Mouse (Mus musculus): Measurements from ENCODE around the gene Gm49369. TPM values are rescaled to one million over a fixed set of nuclear protein-coding genes. Genes with fewer than 3 reads are reported as not detected.

Gm49369 gene
- polyA plus RNA-seq, 1 experiment from 2014 or later = not detected

- no peak for ATAC-seq (replicated peaks; ENCODE audit: low FRiP score)
Measured at GRCm38 (mm10) chr7:142391108-142391507, 8.6 kb upstream of the Gm49369 start.

GRCm38 (mm10) chr7:142389961-142390650 is 7.6 kb upstream of the Gm49369 start:
- H3K4me3 ChIP-seq (ENCODE audit: low read depth, low read length) = no peak overlapping the region
- no peaks in the 10 kb centered on the region for H3K27me3 ChIP-seq (replicated peaks; ENCODE audit: control insufficient read depth, insufficient read depth, low read length)
- no peak overlapping the region for H3K9ac ChIP-seq (ENCODE audit: low read depth, low read length)
- DNase-seq (ENCODE audit: low spot score) = no peak
- peaks cover 47% of the 10 kb centered on the region for H3K4me1 ChIP-seq (replicated peaks; ENCODE audit: control insufficient read depth, insufficient read depth, low read length)
- H3K36me3 ChIP-seq (ENCODE audit: control insufficient read depth, insufficient read depth, low read length) = peaks cover 6% of the 10 kb centered on the region
- WGBS = 79% methylated on average over 3 of the region's 3 CpGs
- H3K9me3 ChIP-seq (ENCODE audit: control insufficient read depth, low read length) = no peaks in the 10 kb centered on the region
- H3K4me2 ChIP-seq = no peak overlapping the region
- no peak for ATAC-seq (replicated peaks; ENCODE audit: low FRiP score)
- 0 out of 2 replicates have a peak overlapping the region, but pooled peaks have one; percentile 9 for H3K27ac ChIP-seq (ENCODE audit: low read depth, low read length)

More at GRCm38 (mm10) chr7:142391108-142391507, 8.6 kb upstream of the Gm49369 start:
- no peaks in the 10 kb centered on the region for H3K36me3 ChIP-seq (ENCODE audit: control insufficient read depth, insufficient read depth, low read length)
- H3K27me3 ChIP-seq (replicated peaks; ENCODE audit: control insufficient read depth, insufficient read depth, low read length) = no peaks in the 10 kb centered on the region
- H3K4me3 ChIP-seq (ENCODE audit: low read depth, low read length) = no peak overlapping the region
- H3K9ac ChIP-seq (ENCODE audit: low read depth, low read length) = no peak overlapping the region
- no peak overlapping the region for H3K4me2 ChIP-seq
- DNase-seq (ENCODE audit: low spot score) = no peak
- WGBS = 70% methylated on average over 3 of the region's 3 CpGs
- no peak overlapping the region for H3K27ac ChIP-seq (ENCODE audit: low read depth, low read length)
- no peaks in the 10 kb centered on the region for H3K9me3 ChIP-seq (ENCODE audit: control insufficient read depth, low read length)
- peaks cover 46% of the 10 kb centered on the region for H3K4me1 ChIP-seq (replicated peaks; ENCODE audit: control insufficient read depth, insufficient read depth, low read length)

- Histone ChIP-seq H3K9ac (ENCODE audit: low read depth, low read length) (no peak overlapping the region), H3K4me2 (no peak overlapping the region), H3K9me3 (ENCODE audit: control insufficient read depth, low read length) (no peaks in the 10 kb centered on the region), H3K27ac (ENCODE audit: low read depth, low read length) (peak overlapping the region; percentile 78), H3K36me3 (ENCODE audit: control insufficient read depth, insufficient read depth, low read length) (peaks cover 15% of the 10 kb centered on the region), H3K27me3 (replicated peaks; ENCODE audit: control insufficient read depth, insufficient read depth, low read length) (no peaks in the 10 kb centered on the region), H3K4me3 (ENCODE audit: low read depth, low read length) (no peak overlapping the region), H3K4me1 (replicated peaks; ENCODE audit: control insufficient read depth, insufficient read depth, low read length) (peaks cover 34% of the 10 kb centered on the region)
- no peak for ATAC-seq (replicated peaks; ENCODE audit: low FRiP score)
- DNase-seq (ENCODE audit: low spot score) = no peak
- 93% methylated on average over 2 of the region's 2 CpGs for WGBS
Measured at GRCm38 (mm10) chr7:142388740-142389139, 6.3 kb upstream of the Gm49369 start.

- H3K9me3 ChIP-seq (ENCODE audit: control insufficient read depth, low read length) = no peaks in the 10 kb centered on the region
- H3K4me2 ChIP-seq = peak overlapping the region; percentile 89
- H3K9ac ChIP-seq (ENCODE audit: low read depth, low read length) = peak overlapping the region; percentile 51
- peak overlapping the region; percentile 78 for H3K27ac ChIP-seq (ENCODE audit: low read depth, low read length)
- H3K4me3 ChIP-seq (ENCODE audit: low read depth, low read length) = peak overlapping the region; percentile 58
- peaks cover 19% of the 10 kb centered on the region for H3K36me3 ChIP-seq (ENCODE audit: control insufficient read depth, insufficient read depth, low read length)
- peaks cover 29% of the 10 kb centered on the region for H3K4me1 ChIP-seq (replicated peaks; ENCODE audit: control insufficient read depth, insufficient read depth, low read length)
- H3K27me3 ChIP-seq (replicated peaks; ENCODE audit: control insufficient read depth, insufficient read depth, low read length) = no peaks in the 10 kb centered on the region
- WGBS = 85% methylated on average over 1 of the region's 1 CpGs
- ATAC-seq (replicated peaks; ENCODE audit: low FRiP score) (no peak; the same call in 1 of the 2 replicates), DNase-seq (ENCODE audit: low spot score) (no peak)
Measured at GRCm38 (mm10) chr7:142388198-142388597, 5.7 kb upstream of the Gm49369 start.

GRCm38 (mm10) chr7:142387419-142388148 is 5.1 kb upstream of the Gm49369 start, which contains the start of gene Ctsd:
Gene Ctsd, minus strand, starts transcription at chr7:142388038.
- Histone ChIP-seq H3K4me2 (peak within 1 kb of the TSS; percentile 89), H3K4me3 (ENCODE audit: low read depth, low read length) (peak within 1 kb of the TSS; percentile 58), H3K27ac (ENCODE audit: low read depth, low read length) (peak within 1 kb of the TSS; percentile 78), H3K9ac (ENCODE audit: low read depth, low read length) (peak within 1 kb of the TSS; percentile 65), H3K9me3 (ENCODE audit: control insufficient read depth, low read length) (no peaks in the 10 kb centered on the region), H3K4me1 (replicated peaks; ENCODE audit: control insufficient read depth, insufficient read depth, low read length) (peaks cover 23% of the 10 kb centered on the region), H3K27me3 (replicated peaks; ENCODE audit: control insufficient read depth, insufficient read depth, low read length) (no peaks in the 10 kb centered on the region), H3K36me3 (ENCODE audit: control insufficient read depth, insufficient read depth, low read length) (peaks cover 25% of the 10 kb centered on the region)
- ATAC-seq (replicated peaks; ENCODE audit: low FRiP score) (peak; percentile 92), DNase-seq (ENCODE audit: low spot score) (peak; percentile 98)
- under 1% methylated on average over 55 of the region's 55 CpGs for WGBS

GRCm38 (mm10) chr7:142386621-142387201 is 4.2 kb upstream of the Gm49369 start:
- H3K4me3 ChIP-seq (ENCODE audit: low read depth, low read length) = peak overlapping the region; percentile 58
- DNase-seq (ENCODE audit: low spot score) = no peak
- WGBS = 52% methylated on average over 6 of the region's 6 CpGs
- H3K4me1 ChIP-seq (replicated peaks; ENCODE audit: control insufficient read depth, insufficient read depth, low read length) = peaks cover 28% of the 10 kb centered on the region
- peaks cover 34% of the 10 kb centered on the region for H3K36me3 ChIP-seq (ENCODE audit: control insufficient read depth, insufficient read depth, low read length)
- H3K27ac ChIP-seq (ENCODE audit: low read depth, low read length) = peak overlapping the region; percentile 25
- no peaks in the 10 kb centered on the region for H3K9me3 ChIP-seq (ENCODE audit: control insufficient read depth, low read length)
- peak; percentile 56 for ATAC-seq (replicated peaks; ENCODE audit: low FRiP score)
- H3K9ac ChIP-seq (ENCODE audit: low read depth, low read length) = peak overlapping the region; percentile 65
- peak overlapping the region; percentile 89 for H3K4me2 ChIP-seq
- no peaks in the 10 kb centered on the region for H3K27me3 ChIP-seq (replicated peaks; ENCODE audit: control insufficient read depth, insufficient read depth, low read length)

GRCm38 (mm10) chr7:142385742-142386403 is 3.4 kb upstream of the Gm49369 start:
- peak overlapping the region; percentile 58 for H3K4me3 ChIP-seq (ENCODE audit: low read depth, low read length)
- DNase-seq (ENCODE audit: low spot score) (no peak), ATAC-seq (replicated peaks; ENCODE audit: low FRiP score) (no peak)
- peak overlapping the region; percentile 89 for H3K4me2 ChIP-seq
- WGBS = 84% methylated on average over 3 of the region's 3 CpGs
- peak overlapping the region; percentile 25; the same call in 1 of the 2 replicates for H3K27ac ChIP-seq (ENCODE audit: low read depth, low read length)
- peaks cover 41% of the 10 kb centered on the region for H3K36me3 ChIP-seq (ENCODE audit: control insufficient read depth, insufficient read depth, low read length)
- H3K9me3 ChIP-seq (ENCODE audit: control insufficient read depth, low read length) = no peaks in the 10 kb centered on the region
- peaks cover 36% of the 10 kb centered on the region for H3K4me1 ChIP-seq (replicated peaks; ENCODE audit: control insufficient read depth, insufficient read depth, low read length)
- peak overlapping the region; percentile 65 for H3K9ac ChIP-seq (ENCODE audit: low read depth, low read length)
- H3K27me3 ChIP-seq (replicated peaks; ENCODE audit: control insufficient read depth, insufficient read depth, low read length) = no peaks in the 10 kb centered on the region

GRCm38 (mm10) chr7:142384306-142384705 is 1.8 kb upstream of the Gm49369 start:
- H3K27ac ChIP-seq (ENCODE audit: low read depth, low read length) = peak overlapping the region; percentile 30; the same call in 1 of the 2 replicates
- WGBS = 72% methylated on average over 10 of the region's 10 CpGs
- H3K4me2 ChIP-seq = peak overlapping the region; percentile 89

More at GRCm38 (mm10) chr7:142384306-142384705, 1.8 kb upstream of the Gm49369 start:
- no peaks in the 10 kb centered on the region for H3K27me3 ChIP-seq (replicated peaks; ENCODE audit: control insufficient read depth, insufficient read depth, low read length)
- ATAC-seq (replicated peaks; ENCODE audit: low FRiP score) (no peak), DNase-seq (ENCODE audit: low spot score) (no peak)
- H3K4me1 ChIP-seq (replicated peaks; ENCODE audit: control insufficient read depth, insufficient read depth, low read length) = peaks cover 51% of the 10 kb centered on the region
- no peak overlapping the region for H3K9ac ChIP-seq (ENCODE audit: low read depth, low read length)
- no peaks in the 10 kb centered on the region for H3K9me3 ChIP-seq (ENCODE audit: control insufficient read depth, low read length)
- no peak overlapping the region for H3K4me3 ChIP-seq (ENCODE audit: low read depth, low read length)
- peaks cover 56% of the 10 kb centered on the region for H3K36me3 ChIP-seq (ENCODE audit: control insufficient read depth, insufficient read depth, low read length)
